Mouse (Mus musculus): Measurements from ENCODE around the gene Zbtb22.
"Not testable (repeated sequence)": the region's sequence is repeated elsewhere in the genome, so short reads cannot be mapped to it uniquely, and the experiment has no call there.

The Zbtb22 gene

DNA sequence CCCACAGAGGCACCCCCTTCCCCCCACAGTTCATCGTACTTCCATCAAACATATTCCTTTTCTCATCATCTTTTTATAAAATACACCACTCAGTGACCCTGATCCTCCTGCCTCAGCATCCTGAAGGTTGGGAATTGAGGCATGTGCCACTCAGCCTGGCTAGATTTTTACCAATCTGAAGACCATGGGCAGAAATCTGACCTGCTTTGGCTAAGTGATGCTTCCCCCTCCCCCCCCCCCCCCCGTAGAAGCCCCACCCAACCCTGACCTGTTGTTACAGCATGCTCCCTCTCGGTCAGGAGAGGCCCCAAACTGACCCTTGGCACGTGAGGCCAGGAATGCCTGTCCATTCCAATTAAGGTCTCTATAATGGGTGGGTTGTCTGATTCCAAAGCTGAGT, 10.9 kb upstream of the Zbtb22 start, which contains the start of gene Platr17:
Platr17 (plus strand) TSS at position 301 of the 400 bp plus-strand sequence.
- DNase-seq (ENCODE audit: low spot score) = not testable (repeated sequence)

DNA sequence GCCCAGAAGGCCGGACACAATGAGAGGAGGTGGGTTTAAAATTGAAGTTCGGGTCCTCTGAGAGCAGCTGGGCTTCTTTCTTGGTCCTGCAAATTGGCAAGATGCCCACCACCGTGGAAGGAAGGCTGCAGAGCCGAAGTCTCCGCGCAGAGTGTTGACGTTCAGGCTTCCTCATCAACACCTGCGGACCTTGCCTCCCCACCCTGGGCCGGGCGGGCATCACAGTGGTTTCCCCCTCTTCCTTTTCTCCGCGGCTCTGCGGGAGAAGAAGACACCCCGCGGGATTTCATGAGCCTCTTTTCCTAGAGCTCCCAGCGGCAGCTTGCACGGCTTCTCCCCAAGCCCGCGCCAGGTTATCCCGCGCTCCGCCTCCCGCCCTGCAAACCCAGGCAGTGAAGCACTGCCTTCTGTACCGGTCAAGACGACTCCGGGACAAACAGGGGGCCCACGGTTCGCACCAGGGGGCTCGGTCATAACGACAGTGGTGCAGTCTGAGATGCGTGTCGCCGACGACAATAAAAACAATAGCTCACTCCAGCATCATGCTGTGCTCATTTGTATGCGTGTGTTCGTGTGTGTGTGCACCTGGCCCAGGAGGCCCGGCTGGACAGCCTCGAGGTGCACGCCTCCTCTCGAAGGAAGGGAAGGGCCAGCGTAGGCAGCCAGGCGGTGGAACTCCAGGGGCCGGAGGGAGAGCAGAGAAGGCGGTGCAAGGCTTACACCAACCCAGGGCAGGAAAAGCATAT, 7.2 kb upstream of the Zbtb22 start:
- peak; percentile 52 for DNase-seq (ENCODE audit: low spot score)

DNA sequence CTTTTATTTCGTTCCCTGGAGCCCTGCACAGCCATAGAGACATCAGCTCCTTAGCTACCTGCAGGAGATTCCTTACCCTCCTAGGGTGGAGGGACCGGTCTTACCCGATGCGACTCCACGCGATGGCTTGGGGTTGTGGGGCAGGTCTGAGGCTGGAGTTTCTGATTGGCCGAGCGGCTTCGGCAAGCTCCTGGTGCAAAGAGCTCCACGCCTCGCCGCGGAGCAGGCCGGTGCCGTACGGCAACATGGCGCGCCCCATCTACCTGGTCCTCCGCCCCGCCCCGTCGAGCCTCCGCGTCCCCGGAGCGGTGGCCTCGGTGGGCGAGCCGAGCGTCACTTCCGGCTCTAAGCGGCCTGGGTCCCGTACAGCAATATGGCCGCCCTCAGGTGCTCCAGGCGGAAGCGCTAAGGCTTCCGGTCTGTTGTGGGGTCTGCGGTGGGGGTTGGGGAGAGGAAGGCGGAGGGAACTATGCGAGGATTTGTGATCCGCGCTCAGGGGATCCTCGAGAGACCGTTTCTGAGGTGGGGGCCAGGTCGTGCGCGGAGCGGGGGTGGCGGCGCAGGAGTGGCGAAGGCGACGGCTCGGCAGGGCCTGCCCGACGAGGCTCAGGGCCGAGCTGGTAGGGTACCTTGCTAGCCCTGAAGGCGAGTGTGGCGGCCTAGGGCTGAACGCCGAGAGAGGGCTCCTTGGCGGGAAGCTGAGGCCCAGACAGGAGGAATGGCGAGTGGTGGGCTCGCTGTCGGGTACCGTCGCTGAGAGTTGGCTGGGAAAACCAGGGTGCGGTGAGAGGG, 6.4 kb upstream of the Zbtb22 start, which contains the start of gene Daxx:
Daxx (plus strand) TSS at position 338 of the 792 bp plus-strand sequence.
- DNase-seq (ENCODE audit: low spot score) = peak; percentile 99

DNA sequence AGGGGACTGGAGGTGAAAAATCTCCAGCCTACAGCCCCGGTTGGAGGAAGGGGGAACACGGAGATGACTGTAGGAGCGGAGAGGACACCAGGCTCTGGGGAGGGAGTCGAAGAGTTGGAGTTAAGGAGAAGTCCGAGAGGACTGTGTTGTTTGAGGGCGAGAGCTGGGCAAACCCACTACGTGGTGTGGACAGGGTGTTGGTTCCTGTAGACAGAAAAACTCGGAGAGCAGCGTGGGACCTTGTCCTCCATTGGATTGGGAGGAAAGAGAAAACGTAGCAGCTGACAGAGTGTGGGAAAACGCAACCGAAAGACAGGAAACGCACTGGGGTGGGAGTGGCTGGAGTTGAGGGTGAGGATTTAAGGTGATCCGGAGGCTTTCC, 5.8 kb upstream of the Zbtb22 start:
- DNase-seq (ENCODE audit: low spot score) = peak; percentile 48

DNA sequence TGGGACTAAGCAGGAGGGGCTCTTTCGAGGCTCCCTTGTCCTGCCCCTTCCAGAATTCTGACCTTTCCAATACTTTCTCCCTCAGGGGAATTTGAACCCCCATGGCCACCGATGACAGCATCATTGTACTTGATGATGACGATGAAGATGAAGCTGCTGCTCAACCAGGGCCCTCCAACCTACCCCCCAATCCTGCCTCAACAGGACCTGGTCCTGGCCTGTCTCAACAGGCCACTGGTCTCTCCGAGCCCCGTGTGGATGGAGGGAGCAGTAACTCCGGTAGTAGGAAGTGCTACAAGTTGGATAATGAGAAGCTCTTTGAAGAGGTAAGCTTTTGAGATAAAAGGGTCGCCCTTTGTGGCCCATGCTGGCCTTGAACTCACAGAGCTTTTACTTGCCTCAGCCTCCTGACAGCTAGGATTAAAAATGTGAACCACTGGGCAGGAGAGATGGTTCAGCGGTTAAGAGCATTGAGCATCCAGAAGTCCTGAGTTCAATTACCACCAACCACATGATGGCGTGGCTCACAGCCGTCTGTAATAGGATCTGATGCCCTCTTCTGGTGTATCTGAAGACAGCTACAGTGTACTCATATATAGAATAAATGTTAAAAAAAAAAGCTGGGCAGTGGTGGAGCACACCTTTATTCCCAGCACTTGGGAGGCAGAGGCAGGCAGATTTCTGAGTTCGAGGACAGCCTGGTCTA, 5.2 kb upstream of the Zbtb22 start:
- DNase-seq (ENCODE audit: low spot score) = no peak

DNA sequence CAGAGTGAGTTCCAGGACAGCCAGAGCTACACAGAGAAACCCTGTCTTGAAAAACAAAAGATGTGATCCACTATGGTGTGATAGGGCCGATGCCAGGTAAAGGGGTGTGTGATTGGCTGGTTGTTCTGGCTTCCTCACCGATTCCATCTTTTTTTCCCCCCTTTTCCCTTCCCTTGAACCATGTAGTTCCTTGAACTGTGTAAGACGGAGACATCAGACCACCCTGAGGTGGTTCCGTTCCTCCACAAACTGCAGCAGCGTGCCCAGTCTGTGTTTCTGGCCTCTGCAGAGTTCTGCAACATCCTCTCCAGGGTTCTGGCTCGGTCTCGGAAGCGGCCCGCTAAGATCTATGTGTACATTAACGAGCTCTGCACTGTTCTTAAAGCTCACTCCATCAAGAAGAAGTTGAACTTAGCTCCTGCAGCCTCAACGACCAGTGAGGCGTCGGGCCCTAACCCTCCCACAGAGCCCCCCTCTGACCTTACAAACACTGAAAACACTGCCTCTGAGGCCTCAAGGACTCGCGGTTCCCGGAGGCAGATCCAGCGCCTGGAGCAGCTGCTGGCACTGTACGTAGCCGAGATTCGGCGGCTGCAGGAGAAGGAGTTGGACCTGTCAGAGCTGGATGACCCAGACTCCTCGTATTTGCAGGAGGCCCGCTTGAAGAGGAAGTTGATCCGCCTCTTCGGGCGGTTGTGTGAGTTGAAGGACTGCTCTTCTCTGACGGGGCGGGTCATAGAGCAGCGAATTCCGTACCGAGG, 4.5 kb upstream of the Zbtb22 start:
- DNase-seq (ENCODE audit: low spot score) = no peak

DNA sequence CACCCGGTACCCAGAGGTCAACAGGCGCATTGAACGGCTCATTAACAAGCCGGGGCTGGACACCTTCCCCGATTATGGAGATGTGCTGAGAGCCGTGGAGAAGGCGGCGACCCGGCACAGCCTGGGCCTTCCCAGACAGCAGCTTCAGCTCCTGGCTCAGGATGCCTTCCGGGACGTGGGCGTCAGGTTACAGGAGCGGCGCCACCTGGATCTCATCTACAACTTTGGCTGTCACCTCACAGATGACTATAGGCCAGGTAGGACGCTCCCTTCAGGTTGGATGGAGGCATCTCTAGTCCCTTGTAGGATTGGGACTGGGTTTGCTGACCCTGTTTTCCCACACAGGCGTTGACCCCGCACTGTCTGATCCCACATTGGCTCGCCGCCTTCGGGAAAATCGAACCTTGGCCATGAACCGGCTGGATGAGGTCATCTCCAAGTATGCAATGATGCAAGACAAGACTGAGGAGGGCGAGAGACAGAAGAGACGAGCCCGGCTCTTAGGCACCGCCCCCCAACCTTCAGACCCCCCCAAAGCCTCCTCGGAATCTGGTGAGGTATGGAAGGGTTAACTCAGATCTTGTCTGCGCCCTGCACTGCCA, 3.8 kb upstream of the Zbtb22 start:
- no peak for DNase-seq (ENCODE audit: low spot score)

DNA sequence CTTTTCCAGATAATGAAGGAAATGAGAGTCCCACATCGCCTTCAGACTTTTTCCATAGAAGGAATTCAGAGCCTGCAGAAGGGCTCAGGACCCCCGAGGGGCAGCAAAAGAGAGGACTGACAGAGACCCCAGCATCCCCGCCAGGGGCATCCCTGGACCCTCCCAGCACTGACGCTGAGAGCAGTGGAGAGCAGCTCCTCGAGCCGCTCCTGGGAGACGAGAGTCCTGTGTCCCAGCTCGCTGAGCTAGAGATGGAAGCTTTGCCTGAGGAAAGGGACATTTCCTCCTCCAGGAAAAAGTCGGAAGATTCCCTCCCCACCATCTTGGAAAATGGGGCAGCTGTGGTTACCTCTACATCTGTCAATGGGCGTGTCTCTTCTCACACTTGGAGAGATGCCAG, 2.4 kb upstream of the Zbtb22 start:
- DNase-seq (ENCODE audit: low spot score) = no peak

DNA sequence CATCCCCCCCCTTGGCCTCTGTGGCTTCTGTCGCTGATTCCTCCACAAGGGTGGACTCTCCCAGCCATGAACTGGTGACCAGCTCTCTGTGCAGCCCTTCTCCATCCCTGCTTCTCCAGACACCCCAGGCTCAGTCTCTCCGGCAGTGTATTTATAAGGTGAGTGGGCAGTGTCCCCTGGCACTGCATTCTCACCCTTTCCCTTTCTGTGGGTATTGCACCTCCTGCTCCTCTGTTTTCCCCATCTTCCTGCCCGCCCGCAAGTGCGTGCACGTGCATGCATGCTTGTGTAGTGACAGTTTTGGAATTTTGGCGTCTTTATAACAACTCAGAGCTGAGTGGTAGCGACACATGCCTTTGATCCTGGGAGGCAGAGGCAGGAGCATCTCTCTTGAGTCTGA, 1.8 kb upstream of the Zbtb22 start:
- DNase-seq (ENCODE audit: low spot score) = no peak

DNA sequence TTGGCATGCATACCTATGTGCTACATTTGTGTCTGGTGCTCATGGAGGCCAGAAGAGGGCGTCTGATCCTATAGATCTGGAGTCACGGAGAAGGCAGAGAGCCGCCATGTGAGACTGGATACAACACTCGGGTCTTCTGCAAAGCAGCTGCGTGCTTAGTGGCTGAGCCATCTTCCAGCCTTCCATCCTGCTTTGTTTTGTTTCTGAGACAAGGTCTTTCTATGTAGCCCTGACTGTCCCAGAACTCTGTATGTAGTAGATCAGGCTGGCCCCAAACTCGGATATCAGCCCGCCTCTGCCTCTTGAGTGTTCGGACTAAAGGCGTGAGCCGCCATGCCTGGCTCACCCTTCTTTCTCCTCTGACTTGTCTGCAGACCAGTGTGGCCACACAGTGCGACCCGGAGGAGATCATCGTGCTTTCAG, 724 bp upstream of the Zbtb22 start:
- no peak for DNase-seq (ENCODE audit: low spot score)

DNA sequence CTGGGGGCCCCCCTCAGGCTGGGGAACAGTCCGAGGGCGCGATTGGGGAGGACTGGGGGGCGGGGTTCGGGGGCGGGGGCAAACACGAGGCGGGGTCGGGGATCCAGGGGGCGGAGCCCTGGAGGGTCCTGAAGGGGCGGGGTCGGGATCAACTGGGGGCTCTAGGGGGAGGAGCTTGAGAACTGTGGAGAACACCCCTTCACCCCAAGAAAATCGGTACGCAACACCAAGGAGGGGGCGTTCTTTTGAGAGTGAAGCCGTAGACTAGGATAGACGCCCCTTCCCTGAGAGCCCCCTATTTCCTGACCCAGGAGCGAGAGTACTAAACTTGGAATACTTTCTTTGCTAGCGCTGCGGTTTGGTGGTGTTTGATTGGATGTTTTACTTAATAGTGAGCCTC, 590 bp downstream of the Zbtb22 start:
- DNase-seq (ENCODE audit: low spot score) = no peak

DNA sequence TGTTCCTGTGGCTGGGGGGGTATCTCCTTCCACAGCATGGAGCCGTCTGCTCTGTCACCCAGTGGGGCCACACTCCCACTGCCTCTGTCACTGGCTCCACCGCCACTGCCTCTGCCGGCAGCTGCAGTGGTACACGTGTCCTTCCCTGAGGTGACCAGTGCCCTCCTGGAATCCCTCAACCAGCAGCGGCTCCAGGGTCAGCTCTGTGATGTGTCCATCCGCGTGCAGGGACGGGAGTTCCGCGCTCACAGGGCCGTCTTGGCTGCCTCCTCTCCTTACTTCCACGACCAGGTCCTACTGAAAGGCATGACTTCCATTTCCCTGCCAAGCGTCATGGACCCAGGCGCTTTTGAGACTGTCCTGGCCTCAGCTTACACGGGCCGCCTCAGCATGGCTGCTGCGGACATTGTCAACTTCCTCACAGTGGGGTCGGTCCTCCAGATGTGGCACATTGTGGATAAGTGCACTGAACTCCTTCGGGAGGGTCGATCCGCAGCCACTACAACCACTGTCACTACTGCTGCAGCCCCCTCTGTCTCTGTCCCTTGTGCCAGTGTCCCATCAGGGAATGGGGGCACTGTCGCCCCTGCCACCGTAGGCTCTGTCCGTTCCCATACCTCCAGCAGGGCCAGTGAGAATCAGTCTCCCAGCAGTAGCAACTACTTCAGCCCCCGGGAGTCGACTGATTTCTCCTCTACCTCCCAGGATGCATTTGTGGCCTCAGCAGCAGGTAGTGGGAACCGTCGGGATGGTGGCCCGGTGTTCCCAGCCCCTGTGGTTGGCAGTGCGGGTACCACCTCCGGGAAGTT, 1.3 kb downstream of the Zbtb22 start:
- no peak for DNase-seq (ENCODE audit: low spot score)

DNA sequence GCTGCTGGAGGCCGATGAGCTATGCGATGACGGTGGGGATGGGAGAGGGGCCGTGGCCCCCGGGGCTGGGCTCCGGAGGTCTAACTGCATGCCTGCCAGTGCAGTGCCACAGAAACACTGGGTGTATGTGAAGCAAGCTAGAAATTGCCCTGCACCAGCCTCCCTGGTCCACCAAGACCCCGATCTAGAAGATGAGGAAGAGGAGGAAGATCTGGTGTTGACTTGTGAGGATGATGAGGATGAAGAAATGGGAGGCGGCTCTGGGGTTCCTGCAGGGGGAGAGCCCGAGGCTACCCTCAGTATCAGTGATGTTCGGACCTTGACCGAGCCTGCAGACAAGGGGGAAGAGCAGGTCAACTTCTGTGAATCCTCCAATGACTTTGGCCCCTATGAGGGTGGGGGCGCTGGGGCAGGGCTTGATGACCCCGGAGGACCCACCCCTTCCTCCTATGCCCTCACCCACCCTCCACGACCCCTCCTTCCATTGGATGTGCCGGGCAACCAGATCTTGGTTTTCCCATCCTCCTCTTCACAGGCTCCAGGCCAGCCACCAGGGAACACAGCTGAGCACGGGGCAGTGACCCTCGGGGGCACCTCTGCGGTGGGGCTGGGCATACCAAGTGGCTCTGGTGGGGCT, 2.1 kb downstream of the Zbtb22 start:
- no peak for DNase-seq (ENCODE audit: low spot score)

DNA sequence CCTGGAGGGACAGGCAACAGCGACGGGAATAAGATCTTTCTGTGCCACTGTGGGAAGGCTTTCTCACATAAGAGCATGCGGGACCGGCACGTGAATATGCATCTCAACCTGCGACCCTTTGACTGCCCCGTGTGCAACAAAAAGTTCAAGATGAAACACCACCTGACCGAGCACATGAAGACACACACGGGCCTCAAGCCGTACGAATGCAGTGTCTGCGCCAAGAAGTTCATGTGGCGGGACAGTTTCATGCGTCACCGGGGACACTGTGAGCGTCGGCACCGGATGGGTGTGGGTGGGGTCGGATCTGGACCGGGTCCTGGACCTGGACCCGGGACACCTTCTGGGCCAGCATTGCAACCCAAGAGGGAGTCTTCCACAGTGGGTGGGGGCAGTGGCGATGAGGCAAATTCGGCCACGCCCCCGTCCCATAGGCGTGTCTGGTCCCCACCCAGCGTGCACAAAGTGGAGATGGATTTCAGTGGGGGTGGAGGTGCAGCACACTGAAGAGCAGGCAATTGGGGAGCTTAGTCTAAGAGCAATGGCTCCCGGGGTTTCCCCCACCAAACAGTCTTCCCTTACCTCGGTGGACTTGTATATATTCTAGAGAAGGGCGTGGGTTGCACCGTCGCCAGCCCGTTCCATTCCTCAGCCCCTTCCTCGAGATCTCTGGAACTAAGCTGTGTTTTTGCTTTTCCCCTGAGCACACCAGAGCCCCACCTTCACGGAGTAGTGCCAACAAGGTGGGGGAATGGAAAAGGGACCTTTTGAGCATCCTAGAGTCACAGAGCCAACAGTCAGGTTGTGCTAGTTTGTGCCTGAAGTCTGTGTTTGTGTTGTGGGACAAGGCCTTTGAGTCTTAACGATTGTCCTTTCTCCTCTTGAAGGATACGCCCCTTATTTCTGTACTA, 2.8 kb downstream of the Zbtb22 start:
- DNase-seq (ENCODE audit: low spot score) = no peak

DNA sequence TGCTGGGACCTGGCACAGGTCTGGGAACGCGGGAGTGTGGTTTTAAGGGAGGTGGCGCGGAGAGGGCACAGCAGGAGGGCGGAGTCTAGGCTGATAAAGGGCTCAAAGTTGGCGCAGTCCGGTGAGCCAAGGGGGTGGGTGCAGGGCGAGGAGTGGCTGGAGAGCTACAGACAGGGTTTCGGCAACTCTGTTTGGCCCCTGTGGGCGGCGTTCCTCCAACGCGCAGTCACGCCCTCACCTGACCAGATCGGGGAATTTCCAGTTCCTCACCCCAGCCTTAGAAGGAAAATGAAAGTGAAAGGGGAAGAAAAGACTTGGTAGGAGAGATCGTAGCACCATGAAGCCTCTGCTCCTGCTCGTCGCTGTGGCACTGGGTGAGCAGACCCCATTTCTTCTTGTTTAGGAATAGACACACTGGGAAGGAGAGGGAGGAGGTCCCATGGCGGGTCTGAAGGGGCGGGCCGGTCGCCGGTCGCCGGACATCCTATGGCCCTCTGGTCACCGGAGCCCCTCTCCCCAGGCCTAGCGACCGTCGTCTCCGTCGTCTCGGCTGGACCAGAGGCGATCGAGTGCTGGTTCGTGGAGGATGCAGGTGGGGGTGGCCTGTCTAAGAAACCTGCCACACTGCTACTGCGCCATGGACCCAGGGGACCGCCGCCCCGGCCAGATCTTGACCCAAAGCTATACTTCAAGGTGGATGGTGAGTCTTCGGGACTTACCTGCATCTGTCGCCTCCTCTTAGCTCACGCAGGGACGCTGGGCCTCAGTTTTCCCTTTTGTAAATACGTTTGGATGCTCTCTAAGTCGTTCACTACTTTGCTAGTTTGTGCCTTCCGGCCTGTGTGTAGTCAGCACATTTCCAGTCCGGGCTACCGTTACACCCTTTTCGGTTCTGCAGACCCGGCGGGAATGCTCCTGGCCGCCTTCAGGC, 3.9 kb downstream of the Zbtb22 start:
- peak; percentile 87 for DNase-seq (ENCODE audit: low spot score)

DNA sequence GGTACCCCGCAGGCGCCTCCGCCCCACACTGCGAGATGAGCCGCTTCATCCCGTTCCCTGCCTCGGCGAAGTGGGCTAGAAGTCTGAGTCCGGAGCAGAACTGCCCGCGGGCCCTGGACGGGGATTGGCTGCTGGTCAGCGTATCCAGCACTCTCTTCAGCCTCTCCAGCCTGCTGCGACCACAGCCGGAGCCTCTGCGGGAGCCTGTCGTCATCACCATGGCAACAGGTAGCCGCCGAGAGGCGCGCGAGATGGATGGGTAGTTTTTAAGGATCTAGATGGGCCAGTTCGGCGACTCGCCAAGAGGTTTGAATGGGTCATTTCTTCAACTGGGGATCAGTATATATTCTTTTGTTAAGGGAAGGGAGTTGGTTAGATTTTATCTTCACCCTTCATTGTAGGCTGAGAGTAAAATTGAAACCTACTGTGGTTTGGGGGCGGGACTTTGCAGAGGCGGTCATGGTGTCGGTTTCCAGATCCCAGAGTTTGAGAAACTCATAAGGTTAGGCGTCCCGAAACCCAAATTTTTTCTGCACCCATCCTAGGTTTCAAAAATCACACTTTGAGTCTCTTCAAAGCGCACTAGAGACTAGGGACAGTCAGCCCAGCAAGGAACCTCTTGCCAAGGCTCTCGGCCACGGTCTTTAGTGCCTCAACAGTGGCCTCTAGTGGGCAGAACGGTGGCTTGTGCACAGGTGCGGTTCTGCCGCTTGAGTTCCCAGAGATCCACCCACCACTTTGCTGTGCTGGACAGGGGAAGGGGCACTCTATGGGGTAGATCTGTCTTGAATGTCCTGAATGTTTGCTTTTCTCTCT, 4.8 kb downstream of the Zbtb22 start:
- DNase-seq (ENCODE audit: low spot score) = peak; percentile 78

DNA sequence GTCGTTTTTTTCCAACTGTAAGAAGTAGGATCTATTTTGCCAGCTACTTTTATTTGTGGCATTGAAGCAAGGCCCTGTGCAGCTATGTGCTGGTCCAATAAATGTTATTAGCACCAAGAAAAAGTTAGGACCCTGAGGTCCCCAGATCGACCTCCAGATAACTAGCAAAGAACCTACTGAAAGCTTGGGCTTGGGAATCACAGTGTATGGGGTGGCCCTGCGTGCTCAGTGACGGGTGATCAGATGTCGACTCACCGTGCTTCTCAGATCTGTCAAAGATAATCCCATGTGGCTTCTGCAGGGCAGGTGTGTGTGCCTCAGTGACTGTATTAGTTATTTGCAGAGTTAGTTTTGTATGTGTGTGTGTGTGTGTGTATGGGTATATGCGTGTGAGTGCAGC, 5.7 kb downstream of the Zbtb22 start:
- DNase-seq (ENCODE audit: low spot score) = no peak
